Mouse (Mus musculus) kidney, postnatal 14 days (tissue): ENCODE results near the gene Itgb4.

ENCODE experiments used
- DNase-seq: peaks from one replicate; pipeline ENCODE4 v3.0.0; 2022; ENCODE audit warnings: mixed read lengths

Gene Itgb4

DNA sequence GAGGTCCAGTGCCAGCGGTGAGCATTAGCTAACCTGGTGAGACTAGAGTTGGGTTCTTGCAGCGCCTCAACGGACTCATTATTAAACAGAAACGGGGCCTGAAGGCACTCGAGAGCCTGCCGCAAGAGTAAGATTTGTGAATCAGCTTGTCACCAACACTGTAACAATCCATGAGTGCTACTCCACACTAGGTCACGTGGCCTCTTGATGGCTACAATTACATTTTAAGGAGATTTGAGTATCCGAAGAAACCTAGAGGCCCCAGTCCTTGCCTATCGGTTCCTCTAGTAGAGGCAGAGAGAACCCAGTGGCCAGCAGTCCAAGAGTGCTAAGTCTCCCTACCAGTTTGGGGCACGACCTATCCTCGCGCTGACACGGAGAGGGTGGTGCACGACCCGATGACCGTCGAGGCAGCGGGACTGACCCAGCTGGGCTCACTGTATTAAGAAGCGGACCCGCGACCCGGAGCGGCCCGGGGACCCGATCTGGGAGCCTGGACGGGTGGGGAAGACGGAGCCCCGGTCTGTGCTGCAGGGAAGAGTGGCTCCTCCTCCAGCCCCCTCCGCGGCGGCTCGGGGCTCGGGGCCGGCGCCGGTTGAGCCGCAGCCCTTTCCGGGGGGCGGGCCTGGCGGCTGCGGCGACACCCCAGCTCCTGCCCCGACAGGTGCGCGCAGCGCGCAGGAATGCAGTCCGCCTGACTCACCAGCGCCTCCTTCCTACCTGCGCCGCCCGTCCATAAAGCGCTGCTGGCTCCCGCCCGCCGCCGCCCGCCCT, at the start of gene Itgb4:
Gene Itgb4 (plus strand): TSS at position 401 of the 774 bp plus-strand sequence.
- peak; percentile 80 for DNase-seq

DNA sequence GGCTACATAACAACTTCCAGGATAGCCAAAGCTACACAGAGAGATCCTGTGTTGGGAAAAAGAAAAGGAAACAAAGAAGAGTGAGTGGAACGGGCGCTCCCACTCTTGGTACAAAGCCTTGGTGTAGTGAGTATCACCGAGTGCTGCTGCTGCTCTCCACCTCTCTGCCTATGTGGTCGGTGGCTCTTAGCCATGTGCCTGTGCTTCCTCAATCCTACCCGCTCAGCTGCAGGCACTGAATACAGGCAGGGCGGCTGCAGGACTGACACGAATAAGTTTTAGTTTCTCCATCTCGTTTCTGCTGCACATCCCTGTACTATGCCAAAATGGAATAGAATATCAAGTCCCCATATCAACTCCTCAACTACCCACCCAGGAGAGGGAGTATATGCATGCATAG, 45.5 kb upstream of the Itgb4 start:
- no peak for DNase-seq

GRCm38 (mm10) chr11:115929818-115930217, 44.7 kb upstream of the Itgb4 start:
- DNase-seq, result no peak

DNA sequence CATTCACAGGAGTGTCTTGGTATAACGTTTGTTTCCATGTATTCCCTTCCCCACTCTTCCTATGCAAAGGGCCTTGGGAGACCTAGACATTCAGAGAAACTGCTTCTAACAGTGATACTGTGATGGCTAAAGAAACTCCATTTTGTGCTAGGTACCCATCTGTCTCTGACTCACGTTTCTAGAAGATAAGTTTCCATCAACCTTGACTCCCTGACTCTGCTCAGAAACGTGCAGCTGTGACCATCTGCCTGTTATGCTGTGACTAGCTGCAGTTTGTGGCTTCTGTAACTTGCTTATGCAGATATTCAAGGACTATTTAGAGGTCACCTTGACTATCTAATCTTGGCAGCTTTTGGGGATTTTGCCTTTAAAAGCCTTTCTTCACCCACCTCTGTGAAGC, 43.3 kb upstream of the Itgb4 start:
- DNase-seq, result no peak

- DNase-seq, result peak; percentile 98
Measured at GRCm38 (mm10) chr11:115933108-115933746, 41.3 kb upstream of the Itgb4 start, which contains the start of the genes Sap30bp and Recql5. Sap30bp (plus strand) TSS chr11:115933282. Recql5 (minus strand) TSS chr11:115933477.

DNA sequence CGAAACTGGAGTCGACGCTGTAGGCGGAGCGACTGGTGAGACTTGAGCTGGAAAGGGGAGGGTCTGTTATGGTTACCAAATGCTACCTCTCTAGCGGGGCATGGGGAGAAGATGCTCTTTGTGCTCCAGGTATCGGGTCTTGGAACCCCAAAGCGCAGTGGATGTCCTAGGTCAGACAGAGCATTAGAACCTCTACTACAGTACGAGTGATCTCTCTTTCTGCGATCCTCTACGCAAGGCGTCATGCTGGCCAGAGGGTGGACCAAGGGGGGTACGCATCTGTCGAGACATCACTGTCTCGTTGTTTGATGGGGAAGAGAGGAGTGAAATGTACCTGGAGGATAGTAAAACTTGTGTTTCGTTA, 40.8 kb upstream of the Itgb4 start:
- no peak for DNase-seq

DNA sequence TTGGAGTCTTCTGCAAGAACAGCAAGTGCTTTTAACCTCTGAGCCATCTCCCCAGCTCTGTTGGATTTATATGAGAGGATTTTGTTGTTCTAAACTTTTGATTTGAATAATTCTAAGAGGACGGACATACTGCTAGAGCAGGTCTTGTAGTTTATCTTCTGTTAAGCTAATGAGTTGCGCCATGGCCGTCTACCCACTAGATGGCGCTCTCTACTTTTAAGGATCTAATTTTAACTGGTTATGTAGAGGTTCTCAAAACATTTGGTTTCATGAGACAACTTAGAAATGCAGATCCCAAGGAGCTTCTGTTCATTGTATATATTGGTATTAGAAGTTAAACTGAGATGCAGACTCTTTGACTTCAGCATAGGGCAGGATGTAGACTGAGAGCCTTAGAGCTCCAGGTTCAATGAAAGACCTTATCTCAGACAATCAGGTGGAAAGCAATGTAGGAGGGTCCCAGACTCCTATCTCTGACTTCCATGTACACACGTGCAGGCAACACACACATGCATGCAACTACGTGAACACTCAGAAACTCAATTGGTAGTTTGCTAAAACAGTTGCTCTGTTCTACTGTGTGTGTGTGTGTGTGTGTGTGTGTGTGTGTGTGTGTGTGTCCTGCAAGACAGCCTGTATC, 34.7 kb upstream of the Itgb4 start:
- DNase-seq, result peak; percentile 76

DNA sequence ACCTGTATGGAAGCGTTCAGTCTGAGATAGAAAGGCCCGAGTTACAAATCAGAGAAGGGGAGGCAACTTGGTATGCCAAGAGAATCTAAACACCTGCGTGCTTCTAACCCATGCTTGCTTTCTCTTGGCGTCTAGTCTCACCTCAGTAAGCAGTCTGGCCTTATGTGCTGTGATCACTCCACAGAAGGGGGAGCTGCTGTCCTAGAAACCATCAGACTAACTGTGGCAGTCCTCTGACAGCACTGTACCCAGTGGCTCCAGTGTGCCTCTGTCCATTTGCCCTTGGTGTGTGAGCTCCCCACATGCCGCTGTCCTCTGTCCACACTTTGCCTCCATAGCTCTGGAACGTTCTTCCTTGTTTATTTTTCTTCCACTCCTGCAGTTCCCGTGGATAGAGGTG, 32.5 kb upstream of the Itgb4 start:
- DNase-seq, result no peak

- no peak for DNase-seq
Measured at GRCm38 (mm10) chr11:115945247-115945646, 29.3 kb upstream of the Itgb4 start.

DNA sequence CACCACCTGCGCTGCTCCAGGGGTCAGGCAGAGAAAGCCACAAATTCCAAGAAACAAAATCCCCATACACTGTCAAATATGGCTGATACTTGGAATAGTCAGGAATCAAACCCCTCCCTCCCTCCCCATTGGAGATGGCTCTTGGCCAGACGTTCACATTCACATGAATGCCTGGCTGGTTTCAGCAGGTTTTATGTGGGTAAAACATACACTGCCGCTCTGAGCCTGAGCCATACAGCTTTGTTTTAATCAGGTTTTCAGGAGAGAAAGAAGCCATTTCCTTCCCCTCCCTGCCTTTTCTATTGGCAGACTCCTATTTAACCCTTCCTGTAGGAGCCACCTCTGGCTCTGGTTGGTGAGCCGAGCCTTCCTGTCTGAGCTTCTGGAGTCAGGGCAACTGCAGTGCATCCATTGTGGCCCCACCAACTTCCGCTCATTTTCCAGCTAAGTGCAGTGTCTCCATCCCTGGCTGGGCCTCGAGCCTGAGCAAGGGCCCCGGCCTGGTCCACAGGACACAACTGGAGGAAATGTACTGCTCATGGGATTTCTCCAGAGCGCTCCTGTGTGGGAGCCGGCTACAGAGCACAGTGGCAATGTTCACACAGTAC, 28.2 kb upstream of the Itgb4 start:
- peak; percentile 39 for DNase-seq

GRCm38 (mm10) chr11:115948316-115948715, 26.2 kb upstream of the Itgb4 start:
- DNase-seq, result no peak

DNA sequence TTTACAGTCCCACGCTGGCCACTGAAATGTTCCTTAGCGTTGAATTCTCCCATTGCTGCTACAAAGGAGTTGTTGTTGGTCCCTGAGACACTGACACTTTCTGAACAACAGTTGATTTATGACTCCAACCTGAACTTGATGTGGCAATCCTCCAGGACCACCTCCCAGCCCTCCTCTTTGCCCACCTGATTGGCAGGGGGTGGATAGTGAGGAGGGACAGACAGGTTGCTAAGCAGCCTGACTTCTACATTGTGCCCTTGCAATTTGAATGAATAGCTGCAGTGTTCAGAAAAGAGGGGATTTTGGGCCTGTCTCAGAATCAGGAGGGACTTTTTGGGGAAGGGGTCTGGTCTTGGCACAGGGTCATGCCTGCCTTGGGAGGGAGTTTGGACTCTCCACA, 23.8 kb upstream of the Itgb4 start:
- DNase-seq, result no peak

DNA sequence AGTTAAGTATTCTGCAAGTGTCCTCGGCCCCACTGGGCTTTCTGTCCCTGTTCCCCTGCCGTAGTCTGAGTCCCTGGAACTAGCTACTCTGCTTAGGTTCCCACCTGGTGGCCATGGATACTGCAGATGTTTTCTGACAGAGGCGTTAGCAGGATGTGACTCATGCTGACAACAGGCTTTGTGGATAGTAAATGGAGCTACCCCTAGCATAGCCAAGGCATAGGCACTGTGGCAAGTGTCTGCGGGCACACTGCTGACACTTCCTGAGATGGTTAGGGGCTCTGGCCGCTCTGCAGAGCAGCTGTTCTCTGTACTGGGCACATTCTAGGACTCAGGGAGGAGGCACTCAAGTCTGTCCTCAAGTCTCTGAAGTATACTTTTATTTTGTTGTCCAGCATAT, 19.8 kb upstream of the Itgb4 start:
- no peak for DNase-seq

DNA sequence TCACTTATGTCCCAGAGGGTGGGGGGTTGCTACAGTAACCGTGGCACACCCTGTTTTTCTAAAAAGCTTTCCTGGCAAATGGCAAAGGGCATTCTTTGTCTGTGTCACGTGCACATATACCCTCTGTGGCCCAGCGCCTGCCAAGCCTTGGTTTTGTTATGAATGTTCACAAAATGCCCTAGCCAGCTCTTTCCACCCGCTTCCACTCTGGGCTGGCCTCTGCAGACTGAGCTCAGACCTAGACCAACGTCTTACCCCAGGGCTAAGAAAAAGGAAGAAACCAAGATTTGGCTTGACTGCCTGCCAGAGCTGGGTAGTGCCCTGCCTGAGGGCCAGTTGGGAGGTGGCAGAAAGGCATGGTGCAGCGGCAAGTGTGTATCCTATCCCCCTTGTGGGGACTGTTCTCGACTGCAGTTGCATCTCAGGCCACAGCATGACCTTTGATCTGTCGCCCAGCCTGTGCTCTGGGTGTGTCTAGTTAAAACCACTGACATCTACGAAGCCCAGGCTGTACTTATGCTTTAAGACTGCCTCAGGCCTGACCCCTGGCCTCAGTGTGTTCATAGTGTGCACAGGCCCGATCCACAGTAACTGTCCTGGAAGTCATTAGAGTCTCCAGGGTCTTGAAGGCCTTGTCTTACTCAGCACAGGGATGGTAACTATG, 19.2 kb upstream of the Itgb4 start:
- DNase-seq, result peak; percentile 48

- DNase-seq, result no peak
Measured at GRCm38 (mm10) chr11:115956453-115956852, 18.1 kb upstream of the Itgb4 start.

GRCm38 (mm10) chr11:115957971-115958370, 16.5 kb upstream of the Itgb4 start:
- no peak for DNase-seq

DNA sequence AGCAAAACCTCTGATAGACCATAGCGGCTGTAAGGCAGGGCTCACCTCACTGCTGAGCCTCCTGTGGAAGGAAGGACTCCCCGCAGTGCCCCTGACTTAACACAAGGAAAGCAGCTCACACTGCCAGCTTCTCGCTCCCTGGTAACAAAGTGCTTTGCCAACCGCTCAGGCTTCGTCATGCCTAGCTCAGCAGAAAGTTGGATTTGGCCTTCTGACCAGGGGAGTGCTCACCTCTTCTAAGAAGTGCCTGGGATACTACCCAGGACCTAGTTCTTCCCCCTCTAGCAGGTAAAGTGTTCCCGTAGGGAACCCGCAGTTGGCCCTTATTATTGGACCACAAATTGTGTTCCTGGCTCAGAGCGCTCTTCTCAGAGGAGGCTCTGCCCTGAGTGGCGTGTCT, 15.5 kb upstream of the Itgb4 start:
- no peak for DNase-seq

DNA sequence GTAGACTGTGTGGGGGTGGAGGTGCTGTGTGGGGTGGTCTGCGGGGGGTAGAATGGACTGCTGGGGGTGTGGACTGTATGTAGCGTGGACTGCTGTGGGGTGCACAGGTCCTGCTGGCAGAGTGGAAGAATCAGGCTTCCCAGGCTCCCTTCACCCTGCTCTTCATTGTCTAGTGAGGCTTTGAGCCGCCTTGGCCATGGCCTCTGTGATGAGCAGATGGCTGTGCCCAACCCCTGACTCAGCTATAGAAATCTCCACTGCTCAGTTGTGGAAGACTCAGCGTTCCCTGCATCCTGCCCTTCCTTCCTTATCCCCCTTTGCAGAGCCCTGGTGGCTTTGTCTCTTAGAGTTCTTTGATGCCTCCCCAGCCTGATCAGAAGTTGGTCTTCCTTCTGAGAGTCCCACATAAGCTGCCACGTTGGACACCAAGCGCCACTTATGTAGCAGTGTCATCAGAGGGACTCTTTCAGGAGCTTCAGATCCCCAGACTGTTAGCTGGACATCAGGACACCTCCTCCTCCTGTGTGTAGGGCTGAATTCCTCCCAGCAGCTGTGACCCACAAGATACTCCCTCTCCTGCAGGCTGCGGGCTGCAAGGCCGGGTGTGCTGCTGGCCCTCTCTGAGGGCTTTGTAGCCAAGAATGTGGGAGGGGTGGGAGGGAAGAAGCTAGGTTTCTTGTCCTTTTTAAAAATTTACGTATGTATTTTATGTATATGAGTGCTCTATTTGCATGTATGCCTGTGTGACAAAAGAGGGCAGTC, 11.7 kb upstream of the Itgb4 start:
- no peak for DNase-seq

- peak; percentile 44 for DNase-seq
Measured at GRCm38 (mm10) chr11:115964977-115965604, 9.4 kb upstream of the Itgb4 start.

DNA sequence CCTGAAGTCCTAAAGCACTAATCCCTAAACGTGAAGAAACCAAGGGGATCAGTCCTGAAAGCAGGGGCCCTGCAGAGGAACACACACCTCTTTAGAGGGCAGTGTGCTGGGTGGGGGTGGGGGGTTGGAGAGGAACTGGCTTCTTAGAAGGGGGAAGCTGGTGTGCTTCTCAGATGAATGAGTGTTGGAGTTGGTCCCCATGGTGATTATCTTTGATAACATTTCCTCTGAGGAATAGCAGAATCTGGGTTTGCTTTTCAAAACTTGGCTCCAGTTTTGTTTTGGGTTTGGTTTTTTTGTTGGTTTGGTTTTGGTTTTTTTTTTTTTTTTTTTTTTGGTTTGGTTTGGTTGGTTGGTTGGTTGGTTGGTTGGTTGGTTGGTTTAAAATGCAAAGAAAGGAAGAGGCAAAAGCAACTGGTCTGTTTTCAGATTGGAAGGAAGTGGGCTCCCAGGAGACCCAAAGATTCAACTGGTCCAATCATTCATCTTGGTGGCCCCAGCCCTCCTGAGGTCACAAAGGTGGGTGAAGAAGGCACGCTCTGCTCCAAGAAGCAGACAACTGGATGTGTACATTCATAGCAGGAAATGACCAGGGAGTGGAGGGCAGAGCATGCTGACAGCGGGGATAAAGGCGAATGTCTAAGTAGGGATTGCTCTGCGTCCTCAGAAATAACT, 5.6 kb upstream of the Itgb4 start:
- no peak for DNase-seq
